Mouse (Mus musculus) gastrocnemius, postnatal 4 days (tissue): ENCODE measurements around the gene Ttc39a. TPM values are rescaled to one million over a fixed set of nuclear protein-coding genes. Genes with fewer than 3 reads are reported as not detected.

Experiments
- DNase-seq, 2 experiments: peaks; one replicate each; pipeline ENCODE4 v3.0.0; 2021 to 2022; ENCODE audit warnings: low spot score in 2 of 2, mixed read lengths in 2 of 2
- total RNA-seq, 2 experiments: library from RNA; stranded (reverse); gene quantifications; 2 replicates each; pipeline ENCODE4 v1.2.3; 2021

Gene Ttc39a
- total RNA-seq, 2 experiments from 2014 or later: 0.83 to 1.2 TPM

DNA sequence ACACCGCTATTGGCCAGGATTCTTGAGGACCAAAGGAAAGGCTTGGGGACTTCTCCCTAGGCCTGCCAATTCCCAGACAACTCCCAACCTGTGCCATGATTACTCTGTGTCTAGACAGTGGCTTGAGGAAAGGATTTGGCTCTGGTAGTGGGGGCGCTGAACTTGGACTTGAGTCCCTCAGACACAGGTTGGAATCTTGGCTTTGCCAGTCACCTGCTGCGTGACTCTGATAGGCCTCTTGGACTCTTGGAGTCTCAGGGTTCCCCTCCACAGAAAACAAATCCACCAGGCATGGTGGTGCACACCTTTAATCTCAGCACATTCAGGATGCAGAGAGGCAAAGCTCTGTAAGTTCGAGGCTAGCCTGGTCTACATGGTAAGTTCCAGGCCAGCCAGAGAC is 13.1 kb downstream of the Ttc39a start:
- no peak for DNase-seq

DNA sequence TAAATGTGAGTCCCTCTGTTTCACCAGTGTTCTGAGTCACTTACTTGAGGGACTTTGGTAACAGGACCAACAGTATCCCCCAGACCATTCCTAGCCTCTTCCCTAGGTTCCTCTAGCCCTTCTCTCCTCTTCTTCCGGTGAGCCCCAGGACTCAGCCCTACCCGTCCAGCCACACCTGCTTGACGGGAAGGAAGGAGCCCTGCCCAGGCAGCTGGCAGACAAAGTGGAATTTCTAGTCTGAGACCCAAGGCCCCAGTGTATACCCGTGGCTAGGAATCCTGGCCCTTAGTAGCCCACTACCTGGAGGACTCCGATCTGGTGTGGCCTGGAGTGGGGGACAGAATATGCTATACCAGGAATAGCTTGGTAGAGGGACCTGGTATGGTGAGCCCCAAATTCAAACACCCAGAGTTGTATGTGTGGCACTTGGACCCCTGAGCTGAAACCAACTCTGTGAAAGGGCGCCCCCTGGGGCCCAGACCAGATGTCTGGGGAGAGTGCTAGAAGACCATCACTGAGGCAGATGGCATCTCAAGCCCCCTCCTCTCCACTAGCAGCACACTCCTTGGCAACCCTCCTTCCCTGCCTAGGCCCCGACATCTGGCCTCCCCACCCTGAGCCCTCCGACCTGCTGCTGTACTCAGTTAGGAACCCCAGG is 13.8 kb downstream of the Ttc39a start:
- DNase-seq: no peak

DNA sequence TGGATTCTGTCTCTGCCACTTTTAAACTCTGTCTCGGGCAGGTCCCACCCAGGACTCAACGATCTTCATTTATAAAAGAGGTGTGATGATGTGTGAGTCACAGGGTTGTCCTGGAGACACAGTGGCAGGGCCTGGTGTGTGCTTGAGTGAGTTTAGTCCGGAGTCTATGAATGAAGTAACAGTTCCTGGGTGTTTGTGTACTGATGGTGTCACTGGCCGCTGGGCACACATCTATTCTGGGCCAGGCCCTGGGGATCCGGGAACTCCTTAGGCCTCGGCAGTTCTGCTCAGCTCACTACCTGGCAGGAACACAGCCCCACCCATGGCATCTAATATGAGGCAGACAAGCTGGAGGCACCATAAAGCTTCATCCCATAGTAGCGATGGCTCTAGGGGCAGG is 15.2 kb downstream of the Ttc39a start:
- no peak for DNase-seq

DNA sequence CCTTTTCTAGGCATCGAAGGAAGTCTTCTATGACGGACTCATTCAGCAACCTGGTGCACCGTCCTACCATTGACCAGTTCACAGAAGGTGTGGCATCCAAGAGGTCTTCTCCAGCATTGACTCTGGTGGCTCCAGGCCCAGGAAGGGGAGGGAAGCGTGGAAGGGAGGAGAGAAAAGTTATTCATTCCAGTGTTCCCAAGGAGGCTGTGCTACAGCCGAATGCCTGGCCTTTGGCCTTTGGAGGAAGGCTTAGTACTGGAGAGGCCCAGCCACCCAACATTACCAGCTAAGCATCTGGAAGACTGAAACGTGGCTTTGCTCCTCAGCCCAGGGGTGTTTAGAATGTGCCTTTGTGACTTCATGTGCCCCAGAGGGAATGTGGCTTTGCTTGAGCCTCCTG is 16.0 kb downstream of the Ttc39a start:
- no peak for DNase-seq

DNA sequence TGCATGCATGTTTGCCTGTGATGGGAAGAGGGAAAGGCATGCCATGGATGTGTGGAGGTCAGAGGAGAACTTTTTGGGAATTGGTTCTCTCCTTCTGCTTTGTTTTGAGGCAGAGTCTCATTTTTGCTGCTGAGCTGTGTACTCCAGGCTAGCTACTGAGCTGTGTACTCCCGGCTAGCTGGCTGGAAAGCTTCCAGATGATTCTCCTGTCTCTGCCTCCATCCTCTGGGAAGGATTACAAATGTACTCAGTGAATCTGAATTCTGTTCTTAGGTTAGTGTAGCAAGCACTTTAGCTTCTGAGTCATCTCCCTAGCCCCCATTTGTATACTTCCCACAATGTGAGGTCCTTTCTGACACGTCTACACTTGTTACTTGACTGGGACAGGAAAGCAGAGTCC is 17.0 kb downstream of the Ttc39a start:
- no peak for DNase-seq

DNA sequence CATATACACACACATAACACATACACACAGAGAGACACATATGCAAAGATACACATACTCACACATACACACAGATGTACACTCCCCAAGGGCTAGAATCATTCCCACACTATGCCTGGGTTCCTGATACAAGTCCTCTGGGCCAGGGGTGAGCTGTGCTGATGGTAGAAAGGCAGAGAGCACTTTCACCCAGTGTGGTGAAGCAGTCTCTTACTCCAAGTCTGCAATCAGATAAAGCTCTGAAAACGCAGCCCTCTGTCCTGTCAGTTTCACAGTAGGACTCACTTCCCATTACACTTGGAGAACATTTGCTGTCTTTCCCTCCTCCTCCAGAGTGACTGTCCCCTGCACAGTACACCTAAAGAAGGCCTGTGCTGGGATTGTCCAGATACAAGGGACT is 20.6 kb downstream of the Ttc39a start:
- no peak for DNase-seq

DNA sequence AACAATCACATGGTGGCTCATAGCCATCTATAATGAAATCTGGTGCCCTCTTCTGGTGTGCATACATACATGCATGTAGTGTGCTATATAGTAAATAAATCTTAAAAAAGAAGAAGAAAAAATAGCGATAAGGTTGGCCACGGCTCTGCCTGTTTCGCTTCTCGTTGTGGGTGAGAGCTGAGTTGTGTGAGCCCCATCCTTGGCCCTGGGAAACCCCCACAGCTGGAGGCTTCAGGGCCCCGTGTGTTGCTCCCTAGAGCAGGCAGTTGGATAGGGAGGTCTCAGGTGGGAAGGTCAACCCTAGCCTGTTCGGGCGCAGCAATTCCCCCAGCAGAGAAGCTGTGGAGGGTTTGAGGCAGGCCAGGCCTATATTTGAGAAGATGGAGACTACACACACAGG is 23.8 kb downstream of the Ttc39a start:
- DNase-seq: no peak

DNA sequence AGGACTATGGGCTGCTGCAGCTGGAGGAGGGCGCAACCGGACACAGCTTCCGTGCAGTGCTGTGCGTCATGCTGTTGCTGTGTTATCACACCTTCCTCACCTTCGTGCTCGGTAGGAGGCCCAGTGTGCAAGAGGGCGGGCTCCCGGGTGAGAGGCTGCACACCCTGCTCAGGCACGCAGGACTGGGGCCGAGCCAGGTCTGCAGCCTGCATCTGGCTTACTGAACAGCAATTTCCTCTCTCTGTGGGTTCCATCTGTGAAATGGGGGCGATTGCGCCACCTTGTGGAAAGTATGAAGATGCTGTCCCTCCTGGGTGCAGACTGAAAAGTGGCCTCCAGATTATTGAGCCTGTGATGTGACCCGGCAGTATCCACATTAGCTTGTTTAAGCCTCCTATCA is 24.4 kb downstream of the Ttc39a start:
- DNase-seq: peak in 1 of 2 experiments; percentile 46

DNA sequence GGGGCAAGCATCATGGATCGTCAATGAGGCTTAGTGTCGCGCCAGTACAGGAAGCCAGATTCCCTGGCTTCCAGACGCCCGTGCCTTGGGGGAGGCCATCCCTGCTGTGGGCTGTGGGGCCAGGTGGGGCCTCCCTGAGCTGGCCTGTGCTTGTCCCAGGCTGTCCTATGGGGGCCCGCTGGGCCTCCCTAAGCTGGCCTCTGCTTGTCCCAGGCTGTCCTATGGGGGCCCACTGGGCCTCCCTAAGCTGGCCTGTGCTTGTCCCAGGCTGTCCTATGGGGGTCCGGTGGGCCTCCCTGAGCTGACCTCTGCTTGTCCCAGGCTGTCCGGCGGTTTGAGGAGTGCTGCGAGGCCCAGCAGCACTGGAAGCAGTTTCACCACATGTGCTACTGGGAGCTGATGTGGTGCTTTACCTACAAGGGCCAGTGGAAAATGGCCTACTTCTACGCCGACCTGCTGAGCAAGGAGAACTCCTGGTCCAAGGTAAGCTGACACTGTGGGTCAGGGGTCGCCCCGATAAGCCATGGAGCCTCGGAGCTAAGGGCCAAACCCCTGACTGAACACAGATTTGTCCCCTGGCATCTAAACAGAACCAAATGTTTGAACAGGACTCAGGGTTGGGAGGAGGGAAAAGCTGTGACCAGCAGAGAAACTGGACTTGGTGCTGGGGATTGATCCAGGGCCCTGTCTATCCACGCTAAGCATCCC is 26.4 kb downstream of the Ttc39a start:
- no peak for DNase-seq

DNA sequence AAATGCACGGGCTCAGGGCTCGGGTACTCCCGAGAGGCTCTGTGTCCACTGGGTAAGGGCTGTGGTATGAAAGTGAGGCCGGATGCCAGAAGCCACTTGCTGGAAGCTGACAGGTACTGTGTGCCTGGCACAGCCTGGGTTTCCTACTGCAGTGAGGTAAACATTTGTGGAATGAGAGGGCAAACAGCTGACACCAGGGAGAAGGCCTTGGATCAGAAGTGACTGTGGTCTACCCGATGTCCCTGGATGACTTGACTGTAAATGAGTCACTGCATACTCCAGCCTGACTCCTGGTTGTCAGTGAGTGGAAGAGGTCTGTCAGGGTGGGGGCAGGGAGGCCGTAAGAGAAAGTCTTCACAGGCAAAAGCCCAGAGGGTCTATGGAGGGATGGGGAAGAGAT is 27.2 kb downstream of the Ttc39a start:
- no peak for DNase-seq

DNA sequence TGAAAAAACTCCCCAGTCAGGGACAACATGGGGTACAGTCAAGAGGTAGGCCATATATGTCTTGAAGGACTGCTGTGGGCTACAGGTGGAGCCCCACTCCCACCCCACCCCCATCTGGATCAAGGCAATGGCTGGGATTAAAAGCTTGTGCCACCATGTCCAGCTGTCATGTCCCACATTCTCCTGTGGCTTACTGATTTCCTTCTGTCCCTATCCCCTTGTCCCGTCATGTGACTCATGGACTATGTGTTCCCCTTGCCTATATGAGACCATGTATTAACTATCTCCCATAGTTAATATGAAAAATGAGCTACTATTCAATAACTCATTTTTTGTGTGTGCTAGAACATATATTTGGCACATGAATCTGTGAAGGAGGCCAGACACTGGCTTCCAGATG is 27.8 kb downstream of the Ttc39a start:
- no peak for DNase-seq

DNA sequence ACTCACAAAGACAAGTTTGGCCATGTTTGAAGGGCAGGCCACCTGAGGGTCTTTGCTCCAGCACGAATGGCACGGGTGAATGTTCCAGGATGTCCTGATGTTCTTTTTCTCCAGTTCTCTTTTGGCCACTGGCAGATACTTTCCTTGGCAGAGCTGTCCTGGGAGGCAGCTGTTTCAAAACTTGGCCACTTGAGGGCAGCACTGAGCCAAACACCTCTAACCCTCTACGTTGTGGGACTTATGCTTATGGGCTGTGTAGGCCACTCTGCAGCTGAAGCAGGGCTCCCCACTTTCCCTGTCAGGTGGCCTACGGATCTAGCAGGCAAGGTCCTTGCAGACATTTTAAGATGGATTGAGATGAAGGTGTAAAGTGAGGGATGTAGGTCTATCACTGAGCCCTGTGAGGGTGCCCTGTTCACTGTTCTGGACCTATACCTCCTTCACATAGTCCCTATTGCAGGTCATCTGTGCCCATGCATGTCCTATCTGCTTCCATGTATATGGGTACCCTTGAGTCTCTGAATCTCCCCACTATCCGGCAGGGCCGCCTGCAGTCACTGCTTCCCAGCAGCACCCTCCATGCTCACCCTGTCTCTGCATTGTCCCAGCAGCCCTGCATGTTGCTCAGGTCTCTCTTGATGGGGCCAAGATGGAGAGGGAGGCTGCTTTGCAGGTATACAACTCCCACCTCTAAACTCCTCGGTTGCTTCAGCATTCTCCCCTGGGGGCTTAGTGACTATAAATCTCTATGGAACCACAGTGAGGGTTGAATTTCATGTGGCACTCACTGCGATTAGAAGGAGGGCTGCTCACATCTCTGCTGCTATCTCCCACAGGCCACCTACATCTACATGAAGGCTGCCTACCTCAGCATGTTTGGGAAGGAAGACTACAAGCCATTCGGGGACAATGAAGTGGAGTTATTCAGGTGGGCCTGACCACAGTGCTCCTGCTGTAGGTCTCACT is 31.8 kb downstream of the Ttc39a start:
- DNase-seq: peak in 1 of 2 experiments; percentile 72

DNA sequence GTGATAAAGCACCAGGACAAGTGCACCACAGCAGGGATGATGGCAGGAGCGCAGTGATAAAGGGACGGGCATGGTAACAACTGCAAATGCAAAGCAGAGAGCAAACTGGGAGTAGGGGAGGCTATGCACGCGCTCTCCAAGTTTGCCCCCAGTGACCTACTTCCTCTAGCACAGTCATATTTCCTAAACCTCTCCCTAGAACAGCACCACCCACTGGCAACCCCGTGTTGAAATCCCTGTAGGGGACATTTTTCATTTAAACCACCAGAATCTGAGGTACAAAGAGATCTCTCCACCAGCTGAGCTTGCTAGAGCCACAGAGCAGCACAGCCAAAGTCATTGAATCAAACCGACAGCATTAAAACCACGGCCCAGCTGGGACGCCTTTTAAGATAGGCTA is 32.7 kb downstream of the Ttc39a start:
- DNase-seq: no peak

DNA sequence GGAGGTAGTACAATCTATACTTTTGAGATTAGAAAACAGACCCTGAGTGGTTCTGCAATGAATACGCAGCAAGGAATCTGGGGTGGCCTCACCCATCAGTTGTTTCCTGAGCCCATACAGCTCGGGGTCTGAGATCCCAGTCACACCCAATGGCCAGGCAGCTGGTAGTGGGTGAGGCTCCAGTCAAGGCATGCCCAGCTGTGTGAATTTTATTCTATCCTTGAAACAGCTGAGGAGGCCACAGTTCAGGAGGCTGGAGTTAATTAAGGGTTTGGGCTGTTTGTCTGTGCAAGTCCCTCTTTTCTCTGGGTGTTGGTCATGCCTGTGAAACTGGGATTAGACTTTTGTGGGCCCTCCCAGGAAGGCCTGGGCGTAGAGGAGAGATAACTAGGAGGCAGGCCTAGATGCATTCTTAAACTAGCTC is 33.4 kb downstream of the Ttc39a start:
- DNase-seq: no peak

DNA sequence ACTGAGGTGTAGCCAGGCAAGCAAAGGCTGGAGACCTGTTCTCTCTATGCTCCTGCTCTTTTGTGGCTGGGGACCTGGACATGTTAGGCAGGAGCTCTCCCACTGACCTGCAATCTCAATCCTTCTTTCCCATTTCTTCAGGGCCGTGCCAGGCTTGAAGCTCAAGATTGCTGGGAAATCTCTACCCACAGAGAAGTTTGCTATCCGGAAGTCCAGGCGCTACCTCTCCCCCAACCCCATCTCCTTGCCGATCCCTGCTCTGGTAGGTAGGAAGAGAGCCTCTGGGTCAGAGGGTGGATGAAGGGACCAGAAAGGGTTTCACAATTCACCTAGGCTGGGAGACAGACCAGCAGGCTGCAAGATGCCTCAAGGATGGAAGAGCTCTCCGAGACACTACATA is 34.0 kb downstream of the Ttc39a start:
- no peak for DNase-seq

DNA sequence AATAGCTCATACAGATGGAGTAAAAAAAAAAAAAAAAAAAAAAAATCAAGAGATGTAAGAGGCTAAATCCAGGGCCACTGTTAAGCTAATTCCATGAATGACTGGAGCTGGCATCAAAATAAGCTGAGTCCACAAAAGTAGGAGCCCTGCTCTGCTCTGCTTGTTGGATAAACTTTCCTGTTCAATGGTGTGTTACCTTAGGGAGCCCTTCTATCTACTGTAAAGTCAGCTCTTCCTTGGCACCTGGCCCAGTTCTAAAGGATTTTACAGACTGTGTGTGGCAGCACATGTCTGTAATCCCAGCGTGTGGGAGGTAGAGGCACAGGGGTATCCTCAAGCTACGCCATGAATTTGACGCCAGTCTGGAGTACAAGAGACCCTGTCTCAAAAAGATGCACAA is 34.6 kb downstream of the Ttc39a start:
- DNase-seq: no peak

DNA sequence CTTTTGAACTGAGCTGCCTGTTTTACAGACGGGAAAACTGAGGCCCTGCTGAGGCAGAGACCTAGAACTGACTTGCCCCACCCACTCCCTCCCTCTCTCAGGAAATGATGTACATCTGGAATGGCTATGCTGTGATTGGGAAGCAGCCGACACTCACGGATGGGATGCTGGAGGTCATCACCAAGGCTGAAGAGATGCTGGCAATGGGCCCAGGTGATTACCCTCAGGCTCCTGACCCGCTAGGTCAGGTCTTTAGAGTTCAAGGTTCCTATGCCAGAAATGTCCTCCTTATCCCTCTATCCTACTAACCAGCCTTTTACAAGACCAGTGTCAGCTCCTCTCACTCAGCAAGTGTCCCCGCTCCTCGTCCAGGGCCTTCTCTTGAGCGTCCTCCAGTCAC is 35.7 kb downstream of the Ttc39a start:
- DNase-seq: no peak

DNA sequence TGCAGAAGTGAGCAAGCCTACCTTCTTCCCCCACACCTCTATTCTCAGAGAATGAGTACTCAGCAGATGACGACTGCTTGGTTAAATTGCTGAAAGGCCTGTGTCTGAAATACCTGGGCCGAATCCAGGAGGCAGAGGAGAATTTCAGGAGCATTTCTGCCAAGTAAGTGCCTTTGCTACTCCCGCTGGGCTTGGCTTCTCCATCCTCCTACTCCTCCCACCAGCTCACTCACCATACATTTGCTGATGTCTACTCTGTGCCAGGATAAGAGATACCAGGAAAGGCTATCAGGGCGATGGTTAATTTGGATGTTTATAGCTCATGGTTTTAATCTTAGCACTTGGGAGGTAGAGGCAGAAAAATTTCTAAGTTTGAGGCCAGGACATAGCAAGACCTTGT is 36.2 kb downstream of the Ttc39a start:
- DNase-seq: no peak

DNA sequence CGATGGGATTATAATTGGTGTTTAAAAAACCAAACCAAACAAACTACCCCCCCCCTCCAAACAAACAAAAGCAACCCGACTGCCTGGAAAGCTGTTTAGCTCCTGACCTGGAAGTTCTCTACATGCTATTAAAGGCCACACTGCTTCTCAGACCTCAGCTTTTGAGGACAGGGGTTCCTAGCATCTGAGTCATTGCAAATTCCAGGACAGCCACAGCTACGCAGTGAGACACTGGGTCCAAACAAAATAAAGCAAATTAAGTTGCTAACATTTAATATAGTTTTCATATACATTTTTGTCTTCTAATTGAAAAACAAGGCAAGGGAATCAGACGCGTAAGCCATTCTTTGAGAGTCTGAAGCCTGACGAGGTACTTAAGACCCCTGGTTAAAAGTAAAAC is 38.0 kb downstream of the Ttc39a start:
- DNase-seq: no peak

DNA sequence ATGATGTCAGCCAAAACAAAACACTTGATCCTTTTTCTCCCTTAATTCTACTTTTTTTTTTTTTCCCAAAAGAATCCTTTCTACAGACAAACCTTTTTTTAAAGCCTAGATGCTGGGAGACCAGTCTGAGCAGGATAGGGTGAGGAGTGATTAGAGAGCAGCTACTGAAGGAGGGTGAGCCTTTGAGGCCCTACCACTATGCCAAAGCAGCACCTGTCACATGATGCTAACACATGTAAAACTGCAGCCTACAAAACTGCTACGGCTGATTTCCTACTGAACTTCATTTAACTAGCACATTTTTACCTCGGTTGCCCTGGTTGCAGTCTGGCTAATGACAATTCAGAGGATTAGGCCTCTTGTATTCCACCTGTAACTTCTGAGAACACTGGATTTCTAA is 38.5 kb downstream of the Ttc39a start:
- no peak for DNase-seq

DNA sequence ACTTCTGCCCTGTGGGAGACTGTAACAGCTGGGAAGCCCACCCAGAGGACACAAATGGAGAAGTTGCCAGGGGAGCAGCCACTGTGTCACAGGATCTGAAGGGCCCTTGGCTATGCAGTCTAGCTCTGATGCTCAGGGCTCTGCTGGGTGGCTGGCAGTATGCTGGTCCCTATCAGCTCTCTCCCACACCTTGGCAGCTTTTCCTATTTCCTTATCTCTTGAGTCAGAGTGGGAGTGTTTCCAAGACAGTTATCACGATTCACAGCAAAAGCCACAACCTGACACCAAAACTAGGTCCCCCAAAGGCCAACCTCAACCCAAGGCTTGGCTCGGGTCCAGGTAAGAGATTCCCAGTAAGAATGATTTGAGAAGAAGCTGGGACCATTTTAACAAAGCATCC is 39.0 kb downstream of the Ttc39a start:
- no peak for DNase-seq

DNA sequence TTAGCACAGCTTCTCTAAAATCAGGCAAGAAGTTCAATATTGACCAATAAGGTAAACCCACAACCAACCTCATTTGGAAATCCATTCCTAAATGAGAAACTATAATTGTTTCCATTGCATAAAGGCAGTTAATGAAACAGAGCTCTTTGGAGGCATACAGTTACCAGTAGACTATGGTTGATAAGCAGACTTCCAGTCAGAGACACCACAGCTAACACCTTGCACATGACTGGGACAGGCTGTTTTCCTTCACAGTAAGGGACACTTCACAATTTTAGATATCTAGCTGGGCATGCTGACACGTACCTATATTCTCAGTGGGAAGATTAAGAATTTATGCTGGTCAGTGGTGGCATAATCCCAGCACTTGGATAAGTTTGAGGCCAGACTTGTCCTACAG is 39.5 kb downstream of the Ttc39a start:
- no peak for DNase-seq
